Mouse (Mus musculus): ENCODE measurements around the gene Slc41a2. TPM values are rescaled to one million over a fixed set of nuclear protein-coding genes. Genes with fewer than 3 reads are reported as not detected.
A peak's percentile ranks its signal among the peaks of the same experiment; 100 is the strongest.
"Not testable (repeated sequence)": the region's sequence is repeated elsewhere in the genome, so short reads cannot be mapped to it uniquely, and the experiment has no call there.

Slc41a2 gene
- 9.6 and 12.0 TPM in 2 replicates for polyA plus RNA-seq (2012; rRNA removed)

DNA sequence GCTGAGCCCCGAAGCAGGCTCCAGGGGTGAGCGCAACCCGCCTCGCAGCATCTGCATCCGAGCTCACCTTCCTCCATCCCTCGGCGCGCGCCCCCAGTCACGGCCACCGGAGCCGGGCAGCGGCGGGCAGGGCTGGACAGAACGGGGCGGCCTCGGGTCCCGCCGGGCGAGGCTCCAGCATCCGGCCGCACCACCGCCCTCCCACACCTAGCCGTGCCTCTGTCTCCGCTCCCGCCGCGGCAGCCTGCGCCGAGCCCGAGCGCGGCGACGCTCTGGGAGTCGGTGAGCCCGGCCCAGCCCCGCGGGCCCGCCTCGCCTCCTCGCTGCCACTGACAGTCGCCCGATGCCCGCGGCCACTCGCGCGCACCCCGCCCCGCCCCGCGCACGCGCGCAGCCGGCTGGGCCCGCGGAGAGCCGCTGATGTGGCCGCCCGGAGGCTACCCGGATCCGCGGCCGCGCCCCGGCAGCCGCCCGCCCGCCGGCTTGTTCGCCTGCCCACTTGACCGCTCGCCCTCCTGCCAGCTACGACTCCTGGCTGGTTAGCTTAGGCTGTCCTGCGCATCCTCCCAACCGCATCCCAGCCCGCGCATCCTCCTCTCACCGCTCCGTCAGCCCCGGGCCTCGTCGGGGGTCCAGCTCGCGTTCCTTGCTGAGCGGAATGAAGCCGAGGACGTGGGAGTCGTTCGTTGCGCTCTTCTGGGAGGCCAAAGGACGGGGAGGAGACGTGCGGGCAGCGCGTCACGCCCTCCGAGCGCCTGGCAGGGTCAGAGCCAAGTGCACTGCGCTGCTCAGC is at the start of gene Slc41a2:
TSS of gene Slc41a2 (minus strand) at position 724 of the 793 bp plus-strand sequence.
- peak in 1 of 2 experiments; percentile 70 for DNase-seq (ENCODE audit: extremely low spot score in 1 of 2, low spot score in 1 of 2)

DNA sequence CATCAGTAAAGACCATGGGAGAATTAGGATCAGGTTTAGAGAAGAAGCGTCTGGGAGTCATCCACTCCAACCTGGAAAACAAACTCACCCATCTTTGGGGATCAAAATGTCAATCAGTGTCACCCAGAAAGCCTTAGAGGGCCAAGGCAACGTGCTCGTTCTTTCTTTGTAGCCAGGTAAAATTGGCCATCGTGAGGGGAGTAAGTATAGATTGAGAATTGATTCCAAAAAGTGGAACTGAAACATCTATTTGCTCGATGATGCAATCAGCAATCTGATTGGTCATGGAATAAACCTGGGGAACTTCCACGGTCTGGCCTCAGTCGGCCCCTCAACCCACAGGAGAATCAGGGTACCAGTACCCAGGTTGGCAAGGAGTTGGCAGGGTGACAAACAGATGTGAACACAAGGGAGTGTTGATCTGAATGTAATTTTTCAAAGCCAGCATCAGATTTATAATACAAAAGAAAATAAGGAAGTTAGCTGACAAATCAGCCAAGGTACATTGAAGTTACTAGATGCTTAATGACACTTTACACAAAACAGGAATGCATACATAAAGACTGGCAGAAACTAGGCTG is 47.7 kb upstream of the Slc41a2 start:
- no peak for DNase-seq (ENCODE audit: extremely low spot score in 1 of 2, low spot score in 1 of 2)

DNA sequence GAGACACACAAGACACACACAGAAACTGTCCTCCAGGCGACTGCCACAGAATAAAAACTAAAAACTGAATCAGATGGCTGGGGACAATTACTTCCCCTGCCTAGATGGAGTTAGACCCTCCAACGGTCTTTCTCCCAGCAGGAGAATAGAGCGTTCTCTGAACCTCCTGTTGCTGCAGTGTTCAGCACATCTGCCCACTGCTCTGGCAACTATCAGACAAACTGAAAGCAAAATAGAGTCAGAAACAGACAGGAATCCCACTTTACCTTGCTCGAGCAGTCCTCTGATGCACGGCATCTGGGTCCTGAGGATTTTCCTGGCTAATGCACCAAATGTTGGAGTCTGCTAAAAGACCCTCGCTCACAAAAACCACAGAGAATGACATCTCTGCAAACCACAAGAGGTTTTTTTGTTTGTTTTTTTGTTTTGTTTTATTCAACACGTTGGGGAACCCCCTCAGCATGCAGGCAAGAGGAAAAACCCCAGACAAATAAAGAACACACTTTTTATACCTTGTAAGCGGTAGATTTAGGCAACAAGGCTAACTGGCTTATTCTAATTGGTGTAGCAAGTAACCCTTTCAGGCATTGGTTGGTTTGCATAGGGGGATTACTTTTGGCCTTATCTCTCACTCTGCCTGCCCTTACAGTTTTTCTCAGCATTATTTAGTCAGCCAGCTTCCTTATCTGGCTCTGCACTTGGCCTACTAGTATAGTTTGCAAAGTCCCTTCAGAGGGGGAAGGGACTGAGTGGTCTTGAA is 47.0 kb upstream of the Slc41a2 start:
- no peak for DNase-seq (ENCODE audit: extremely low spot score in 1 of 2, low spot score in 1 of 2)

DNA sequence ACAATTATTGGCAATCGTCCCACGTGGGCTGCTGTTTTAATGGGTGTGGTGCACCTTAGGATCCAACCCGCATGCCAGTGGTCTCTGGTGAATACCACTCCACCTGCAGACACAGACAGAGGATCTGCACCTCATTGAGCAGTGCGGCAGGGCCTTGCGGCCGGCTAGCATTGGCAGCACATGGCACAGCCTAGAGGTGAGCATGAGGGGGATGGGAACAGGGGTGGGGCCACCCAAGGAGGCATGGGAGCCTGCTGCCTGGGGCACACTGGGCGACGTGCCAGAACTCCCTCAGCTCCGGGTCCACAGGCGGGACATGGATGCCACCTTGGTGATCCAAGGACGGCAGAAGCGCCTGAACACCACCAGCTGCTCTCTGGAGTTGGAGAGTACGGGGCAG is 46.2 kb upstream of the Slc41a2 start:
- DNase-seq (ENCODE audit: extremely low spot score in 1 of 2, low spot score in 1 of 2): no peak

DNA sequence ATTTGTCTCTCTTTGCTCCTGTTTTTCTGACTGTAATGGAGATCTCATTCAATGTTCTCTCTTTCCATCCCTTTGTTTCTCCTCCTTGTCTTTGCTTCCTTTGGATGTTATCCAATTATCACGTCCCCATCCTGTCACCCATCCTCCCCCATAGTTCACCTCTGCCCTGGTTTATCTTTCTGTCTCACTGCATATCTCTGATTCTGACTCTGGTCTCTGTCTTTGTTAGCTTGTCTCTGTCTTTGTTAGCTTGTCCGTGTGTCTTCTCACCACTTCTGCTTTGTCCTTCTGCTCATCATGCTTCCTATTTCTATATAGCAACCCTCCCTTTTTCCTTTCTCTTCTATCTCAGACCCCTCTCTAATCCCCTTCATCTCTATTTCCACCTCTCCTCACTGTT is 45.3 kb upstream of the Slc41a2 start:
- no peak for DNase-seq (ENCODE audit: extremely low spot score in 1 of 2, low spot score in 1 of 2)

DNA sequence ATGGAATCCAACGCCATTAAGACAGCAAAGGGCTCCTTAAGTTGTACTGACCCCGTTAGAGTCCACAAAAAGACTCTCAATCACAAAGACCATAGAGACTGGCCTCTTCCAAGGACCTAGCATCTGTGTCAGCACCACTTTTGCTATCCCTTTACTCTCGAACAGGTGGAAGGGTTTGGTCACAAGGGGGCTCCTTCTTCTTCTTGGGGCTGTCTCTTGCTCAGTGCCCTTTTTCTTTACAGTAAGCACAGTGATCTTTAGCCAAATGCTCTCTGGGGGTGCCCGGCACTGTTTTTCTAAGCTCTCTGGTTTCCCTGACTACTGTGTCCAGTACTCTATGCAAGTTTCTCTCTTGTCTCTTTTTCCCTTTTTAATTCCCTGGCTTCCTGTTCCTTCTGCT is 44.8 kb upstream of the Slc41a2 start:
- no peak for DNase-seq (ENCODE audit: extremely low spot score in 1 of 2, low spot score in 1 of 2)

DNA sequence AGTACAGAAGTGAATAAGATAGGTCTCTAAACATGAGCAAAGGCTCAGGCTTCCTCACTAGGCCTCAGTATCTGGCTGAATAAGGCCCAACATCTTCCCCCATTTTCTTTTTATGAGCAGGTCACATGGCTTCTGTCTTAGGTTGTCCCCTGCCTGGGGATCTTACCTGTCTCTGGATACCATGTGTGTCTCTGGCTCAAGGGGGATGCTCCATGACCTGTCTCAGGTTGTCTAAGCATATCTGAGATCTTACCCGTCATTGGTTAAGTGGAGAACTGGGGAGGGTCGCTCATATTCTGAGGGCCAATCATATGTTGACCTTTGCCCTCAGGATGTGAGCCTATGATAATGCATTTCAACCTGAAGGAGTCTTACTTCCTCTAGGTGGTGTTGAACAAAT is 42.8 kb upstream of the Slc41a2 start:
- no peak for DNase-seq (ENCODE audit: extremely low spot score in 1 of 2, low spot score in 1 of 2)

DNA sequence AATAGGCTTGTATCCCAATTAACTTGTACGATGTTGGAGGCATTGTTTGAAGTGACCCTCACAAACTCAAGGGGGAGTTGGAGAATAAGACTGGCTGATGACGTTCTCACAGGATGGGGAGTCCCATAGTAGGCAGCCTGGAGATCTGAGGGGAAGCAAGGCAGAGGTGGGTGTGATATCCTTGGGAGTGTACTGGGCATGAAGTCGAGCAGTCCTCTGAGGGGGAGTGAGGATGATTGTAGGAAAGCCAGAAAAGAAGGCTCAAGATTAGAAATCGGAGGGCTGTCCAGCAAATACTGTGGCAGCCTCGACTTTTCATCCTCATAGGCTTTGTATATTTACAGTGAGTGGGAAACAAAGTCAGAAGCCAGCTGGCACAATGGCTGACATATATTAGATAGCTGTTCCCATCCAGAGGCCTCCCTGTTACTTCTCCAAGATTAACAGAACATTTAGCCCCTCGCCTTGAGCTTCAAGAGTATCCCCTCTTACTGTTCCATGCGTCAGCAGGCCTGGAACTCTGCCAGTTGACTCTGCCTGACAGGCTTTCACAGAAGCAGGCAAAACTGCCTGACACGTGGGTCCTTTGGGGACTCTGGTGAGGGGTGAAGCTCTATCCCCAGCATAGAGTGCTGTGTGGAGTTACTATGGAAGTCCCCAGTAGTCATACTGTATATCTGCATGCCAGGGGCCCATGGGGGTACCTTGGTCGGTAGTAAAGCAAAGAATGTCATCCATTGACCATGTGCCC is 40.6 kb upstream of the Slc41a2 start:
- no peak for DNase-seq (ENCODE audit: extremely low spot score in 1 of 2, low spot score in 1 of 2)

DNA sequence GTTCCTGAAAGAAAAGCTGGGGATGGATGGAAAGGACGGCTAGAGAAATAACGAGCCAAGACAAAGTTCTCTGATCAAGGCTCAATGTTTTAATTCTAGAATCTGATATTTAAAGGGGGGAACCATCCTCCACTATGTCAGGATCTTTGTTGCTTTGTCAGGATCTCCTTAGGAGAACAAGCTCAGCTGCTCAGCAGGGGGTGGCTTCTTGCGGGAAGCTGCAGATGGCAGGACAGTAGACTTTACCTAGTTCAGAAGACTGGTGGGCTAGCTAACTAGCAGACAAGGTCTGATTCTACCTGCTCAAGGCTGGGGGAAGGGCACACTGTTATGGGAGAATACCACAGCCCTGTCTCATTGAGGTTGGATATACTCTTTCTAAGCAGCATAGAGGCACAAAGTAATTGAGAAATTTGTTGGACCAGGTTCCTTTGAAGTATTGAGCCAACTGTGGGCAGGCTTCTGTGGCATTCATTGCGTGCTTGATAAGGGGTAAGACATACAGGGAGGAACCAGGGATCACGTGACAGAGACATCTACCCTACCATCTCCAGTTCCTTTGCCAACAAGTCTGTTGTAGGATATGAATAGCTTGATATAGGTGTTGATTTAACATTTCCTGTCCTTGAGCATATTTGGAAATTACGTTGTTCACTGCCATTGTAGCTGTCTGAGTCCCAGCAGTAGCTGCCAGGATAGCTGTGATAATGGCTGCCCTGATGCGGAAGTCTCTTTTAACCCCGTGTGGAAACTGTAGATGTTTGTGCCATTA is 39.4 kb upstream of the Slc41a2 start:
- DNase-seq (ENCODE audit: extremely low spot score in 1 of 2, low spot score in 1 of 2): no peak

DNA sequence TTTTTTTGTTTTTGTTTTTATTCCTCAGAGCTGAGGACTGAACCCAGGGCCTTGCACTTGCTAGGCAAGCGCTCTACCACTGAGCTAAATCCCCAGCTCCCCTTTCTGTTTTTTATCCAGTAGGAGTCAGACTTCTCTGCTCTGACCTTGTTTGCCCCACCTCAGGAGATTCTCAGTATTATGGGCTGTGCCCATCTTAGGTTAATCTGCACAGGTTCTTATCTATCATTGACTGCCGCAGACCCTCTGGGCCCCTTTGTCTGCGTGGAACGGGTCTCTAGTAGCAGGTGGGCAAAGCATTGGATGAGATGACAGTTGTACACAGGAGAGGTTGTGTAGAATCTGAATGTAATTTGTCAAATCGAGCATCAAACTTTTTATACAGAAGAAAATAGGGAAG is 37.8 kb upstream of the Slc41a2 start:
- not testable (repeated sequence) for DNase-seq (ENCODE audit: extremely low spot score in 1 of 2, low spot score in 1 of 2)

DNA sequence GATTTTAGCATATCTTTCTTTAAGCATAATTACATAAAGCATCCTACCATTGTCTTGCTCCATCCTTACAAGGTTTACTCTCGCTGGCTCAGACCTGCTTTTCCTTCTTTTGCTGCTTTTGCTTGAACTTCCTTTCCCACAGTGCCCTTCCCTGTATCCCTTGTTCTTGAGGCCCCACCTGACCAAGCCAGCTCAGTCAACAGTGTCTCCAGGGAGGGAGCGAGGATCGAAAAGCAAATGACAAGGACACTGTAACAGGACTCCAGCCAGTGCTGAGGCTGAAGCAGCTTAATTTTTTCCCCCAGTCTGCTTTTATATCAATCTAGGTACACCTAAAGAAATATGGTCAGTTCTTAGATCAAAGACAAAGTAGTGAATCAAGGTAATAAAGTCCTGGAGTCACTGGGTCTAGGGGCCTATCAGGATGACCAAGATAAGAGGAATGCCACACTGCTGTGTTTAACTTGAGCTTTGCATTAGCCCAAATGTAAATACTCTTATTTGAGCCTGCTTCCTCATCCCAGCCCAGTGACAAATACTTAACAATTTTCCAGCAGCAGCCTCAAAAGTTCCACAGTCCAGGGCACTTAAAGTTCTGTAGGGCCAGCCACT is 36.5 kb upstream of the Slc41a2 start:
- no peak for DNase-seq (ENCODE audit: extremely low spot score in 1 of 2, low spot score in 1 of 2)

DNA sequence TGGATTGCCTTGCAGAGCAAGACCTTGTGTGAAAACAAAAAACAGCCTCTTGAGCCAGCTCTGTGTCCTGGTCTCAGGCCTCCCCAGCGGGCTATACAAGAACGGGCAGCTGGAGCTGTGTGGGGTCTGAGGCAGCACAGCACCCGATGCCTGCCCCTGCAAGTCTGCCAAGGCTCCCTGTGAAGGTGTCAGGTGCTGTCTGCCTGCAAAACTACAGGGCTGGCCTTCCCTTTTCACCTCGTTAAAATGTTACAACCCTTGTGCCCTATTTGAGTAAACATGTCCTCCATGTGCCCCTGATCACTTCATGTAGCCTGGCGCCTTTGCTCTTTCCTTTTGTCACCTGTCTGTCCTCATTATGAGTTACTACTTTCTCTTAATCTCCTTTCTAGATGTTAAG is 31.2 kb upstream of the Slc41a2 start:
- no peak for DNase-seq (ENCODE audit: extremely low spot score in 1 of 2, low spot score in 1 of 2)

DNA sequence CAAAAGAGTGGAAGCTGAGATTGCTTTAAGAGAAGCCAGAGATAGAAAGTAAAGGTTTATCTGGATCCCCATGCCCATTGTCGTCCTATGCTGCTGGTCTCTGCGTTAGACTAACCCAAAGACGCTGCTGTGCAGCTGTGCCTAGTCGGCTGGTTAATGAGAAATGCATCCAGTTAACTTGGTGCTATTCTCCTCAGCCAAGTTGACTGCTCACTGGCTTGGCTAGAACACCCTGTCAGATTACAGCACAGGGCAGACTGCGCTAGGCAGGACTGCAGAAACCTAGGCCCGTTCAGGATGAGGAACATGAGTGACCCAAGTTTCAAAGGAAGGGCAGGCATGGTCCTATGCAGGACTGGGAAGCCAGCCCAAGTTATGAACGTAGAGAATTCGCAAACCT is 25.8 kb upstream of the Slc41a2 start:
- no peak for DNase-seq (ENCODE audit: extremely low spot score in 1 of 2, low spot score in 1 of 2)

DNA sequence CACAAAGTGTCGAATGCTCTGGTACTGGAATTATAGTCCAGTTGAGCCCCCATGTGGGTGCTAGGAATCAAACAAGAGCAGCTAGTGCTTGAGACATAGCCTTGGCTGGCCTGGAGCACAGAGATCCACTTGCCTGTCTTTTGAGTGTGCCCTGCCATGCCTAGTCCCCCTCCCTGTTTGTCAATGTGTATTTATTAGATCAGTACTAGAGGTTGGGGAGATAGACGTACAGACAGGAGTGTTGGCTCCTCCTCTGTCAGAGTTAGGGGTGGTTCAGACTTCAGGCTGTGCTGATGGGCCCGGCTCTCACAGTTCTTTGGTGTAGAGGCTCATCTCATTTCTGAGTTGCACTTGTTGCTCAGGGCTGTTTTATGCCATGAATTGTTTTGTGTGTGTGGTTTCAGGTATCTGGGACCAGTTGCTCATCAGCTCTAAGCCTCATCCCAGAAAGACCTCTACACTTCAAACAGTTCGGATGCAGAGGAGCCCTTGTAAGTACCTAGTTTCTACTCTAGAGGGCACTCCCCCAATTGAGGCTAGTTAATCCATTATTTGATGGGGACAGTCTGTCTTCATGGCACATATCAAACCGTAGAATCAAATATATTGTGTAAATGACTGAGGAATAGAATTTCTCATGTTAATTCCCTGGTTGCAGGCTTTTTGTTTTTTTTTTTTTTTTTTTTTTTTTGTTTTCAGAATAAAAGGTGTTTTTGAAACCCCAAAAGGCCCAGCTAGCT is 24.1 kb upstream of the Slc41a2 start:
- DNase-seq (ENCODE audit: extremely low spot score in 1 of 2, low spot score in 1 of 2): peak in 1 of 2 experiments; percentile 60

DNA sequence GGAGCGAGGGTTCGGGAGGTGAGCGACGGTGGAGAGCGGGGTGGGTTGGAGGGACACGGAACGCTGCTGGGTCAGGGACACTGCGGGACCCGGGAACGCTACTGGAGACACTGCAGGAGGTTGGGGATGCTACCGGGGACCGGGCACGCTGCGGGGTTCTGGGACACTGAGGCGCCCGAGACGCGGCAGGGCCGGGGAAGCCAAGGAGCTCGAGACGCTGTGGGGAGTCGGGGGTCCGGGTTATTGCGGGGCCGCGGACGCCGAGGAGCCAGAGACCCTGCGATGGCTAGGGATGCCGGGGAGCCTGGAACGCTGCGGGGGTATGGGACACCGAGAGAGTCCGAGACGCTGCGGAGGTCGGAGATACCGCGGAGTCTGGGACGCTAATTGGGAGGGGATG is 22.7 kb upstream of the Slc41a2 start:
- no peak for DNase-seq (ENCODE audit: extremely low spot score in 1 of 2, low spot score in 1 of 2)

DNA sequence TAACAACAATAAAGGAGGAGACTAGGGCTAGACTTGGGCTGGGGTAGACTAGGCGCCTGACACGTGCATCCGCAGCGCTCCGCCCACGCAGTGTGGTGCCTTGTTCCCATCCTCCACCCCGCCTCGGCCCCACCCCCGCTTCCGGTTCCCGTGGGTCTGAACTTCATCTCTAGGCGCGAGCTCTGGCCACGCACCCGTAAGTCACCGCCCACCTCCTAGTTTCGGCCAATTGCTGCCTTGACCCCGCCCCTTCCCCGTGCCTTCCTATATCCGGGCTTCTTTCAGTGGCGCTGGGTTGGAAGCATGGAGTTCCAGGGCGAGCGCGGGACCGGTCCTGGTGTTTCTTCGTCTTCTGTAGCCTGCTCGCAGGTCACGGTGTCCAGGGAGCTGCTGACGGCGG is 22.3 kb upstream of the Slc41a2 start, which contains the start of gene D10Wsu102e:
TSS of gene D10Wsu102e (plus strand) at position 266 of the 400 bp plus-strand sequence.
- DNase-seq (ENCODE audit: extremely low spot score in 1 of 2, low spot score in 1 of 2): peak; percentile 95 to 98

DNA sequence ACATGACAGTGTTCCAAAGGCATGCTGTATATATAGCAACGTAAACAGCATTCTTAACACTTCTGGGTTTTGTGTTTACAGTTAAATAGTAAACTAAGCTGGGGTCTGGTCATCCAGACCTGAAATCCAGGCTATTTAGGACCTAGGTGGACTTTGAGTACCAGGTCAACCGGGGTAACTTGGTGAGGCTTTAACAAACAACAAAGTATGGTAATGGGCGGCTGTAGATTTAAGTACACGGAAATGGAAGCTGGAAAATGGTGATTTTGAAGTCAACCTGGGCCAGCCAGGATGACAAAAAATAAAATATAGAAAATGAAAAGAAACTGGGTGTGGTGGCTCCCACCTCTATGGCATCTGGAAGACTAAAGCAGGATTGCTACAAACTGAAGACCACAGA is 21.8 kb upstream of the Slc41a2 start:
- no peak for DNase-seq (ENCODE audit: extremely low spot score in 1 of 2, low spot score in 1 of 2)

DNA sequence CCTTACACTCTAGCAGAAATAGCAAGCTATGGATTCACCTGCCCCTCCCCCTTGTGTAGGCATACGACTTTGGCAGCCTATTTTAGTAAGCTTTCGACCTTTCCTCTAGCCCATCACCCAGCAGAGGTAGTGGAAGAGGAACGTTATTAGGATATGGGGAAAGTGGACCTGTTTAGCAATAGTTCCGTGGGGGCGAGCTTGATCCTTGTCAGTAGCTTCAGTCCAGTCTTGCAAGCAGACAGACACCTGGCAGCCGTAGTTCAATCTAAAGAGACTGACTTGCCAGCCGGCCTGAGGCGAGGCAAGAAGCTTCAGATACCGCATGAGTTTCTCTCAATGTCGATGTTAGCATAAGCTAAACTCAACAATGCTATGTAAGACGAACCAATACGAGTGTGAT is 18.7 kb upstream of the Slc41a2 start:
- DNase-seq (ENCODE audit: extremely low spot score in 1 of 2, low spot score in 1 of 2): no peak

DNA sequence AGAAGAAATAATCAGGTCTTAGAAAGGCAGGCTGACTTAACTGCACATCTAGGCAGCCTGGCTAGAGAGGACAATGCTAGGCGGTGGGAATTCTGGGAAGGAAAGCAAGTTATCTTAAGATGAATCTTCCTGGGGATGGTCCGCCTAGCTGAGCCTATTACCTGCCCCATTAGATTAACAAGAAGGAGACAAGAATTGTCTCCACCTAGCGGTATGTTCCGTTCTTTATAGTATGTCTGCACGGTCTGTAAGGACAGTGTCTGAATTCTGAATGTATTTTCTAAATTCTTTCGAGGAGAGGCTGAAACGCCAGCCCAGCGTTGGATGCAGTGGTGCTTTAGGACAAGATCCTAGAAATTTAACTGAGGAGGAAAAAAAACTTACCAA is 16.6 kb upstream of the Slc41a2 start:
- peak in 1 of 2 experiments; percentile 56 for DNase-seq (ENCODE audit: extremely low spot score in 1 of 2, low spot score in 1 of 2)
